Mouse (Mus musculus) heart, embryonic 14.5 days (tissue): ENCODE data around the gene Frzb. TPM values are rescaled to one million over a fixed set of nuclear protein-coding genes. Genes with fewer than 3 reads are reported as not detected.

Experiments used
- polyA plus RNA-seq: library from polyadenylated mRNA; unstranded; fragments of >200 nt; fragmentation: Nextera tagmentation; extraction: Ambion mirVana; gene quantifications from 2 replicates; pipeline ENCODE4 v1.2.1, GENCODE M21; 2014

Frzb gene
- polyA plus RNA-seq, 1 experiment from 2014 or later, result 6.6 TPM

Other genes starting within 250 kb of the Frzb start
- not detected in 2 replicates for gene Prdx6b, start 155.2 kb downstream of the Frzb start, polyA plus RNA-seq
- 56.9 and 57.4 TPM in 2 replicates for gene Dnajc10, start 132.2 kb downstream of the Frzb start, polyA plus RNA-seq
- 48.4 and 54.2 TPM in 2 replicates for gene Nckap1, start 133.8 kb upstream of the Frzb start, polyA plus RNA-seq
- gene Dusp19, start 169.4 kb upstream of the Frzb start, polyA plus RNA-seq, result 12.5 and 14.0 TPM in 2 replicates
- gene Nup35, start 169.6 kb upstream of the Frzb start, polyA plus RNA-seq, result 18.8 and 20.6 TPM in 2 replicates